Mouse (Mus musculus) large intestine, adult 2 months (tissue): ENCODE data around the gene Mitf. TPM values are rescaled to one million over a fixed set of nuclear protein-coding genes. Genes with fewer than 3 reads are reported as not detected.

ENCODE experiments used
- DNase-seq: peaks from one replicate; pipeline ENCODE4 v3.0.0-alpha.2; 2012; ENCODE audit warnings: low read depth, low spot score
- WGBS: fragments of 180-500 bp; shearing (Covaris S2); methylation state at CpG from one replicate; pipeline ENCODE4 v1.1.7; 2018; 5-methylcytosine and 5-hydroxymethylcytosine counted together
- polyA plus RNA-seq: library from polyadenylated mRNA; depleted of rRNA; stranded (reverse); fragments of >200 nt; gene quantifications from 2 replicates; pipeline ENCODE4 v1.2.3, GENCODE M21; 2012

The Mitf gene
- polyA plus RNA-seq, 1 experiment, result 0.92 TPM

DNA sequence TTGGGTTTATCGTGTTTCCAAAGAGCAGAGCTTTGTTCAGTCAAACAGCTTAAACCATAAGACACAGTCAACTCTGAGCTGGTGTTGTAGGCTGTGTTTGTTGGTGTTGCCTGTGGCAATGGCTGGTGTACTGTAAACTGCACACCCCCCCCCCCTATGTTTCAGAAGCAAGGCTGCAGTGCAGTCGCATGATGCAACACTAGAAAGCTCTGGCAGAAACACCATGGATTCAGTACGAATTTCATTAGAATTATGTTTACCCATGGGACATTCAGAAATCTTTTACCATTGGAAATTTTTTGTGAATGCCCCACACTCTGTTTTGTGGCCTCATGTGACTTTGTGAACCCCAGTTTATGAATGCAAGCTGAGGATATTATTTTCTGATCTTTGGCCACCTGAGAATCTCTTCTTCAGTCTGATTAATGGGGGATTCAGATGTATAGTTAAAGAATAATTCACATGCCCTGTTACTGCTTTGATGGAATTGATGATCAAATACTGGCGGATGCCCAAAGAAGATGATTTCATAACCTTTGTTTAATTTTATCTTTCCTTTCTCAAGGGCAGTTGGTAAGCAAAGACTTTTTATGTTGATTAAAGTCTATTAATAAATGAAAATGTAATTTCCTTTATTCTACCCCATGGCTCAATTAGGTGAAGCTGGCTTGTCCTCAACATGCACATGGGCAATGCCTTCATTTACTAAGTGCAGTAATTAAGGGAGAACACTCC, 64.6 kb downstream of the Mitf start:
- DNase-seq, result no peak
- WGBS, result 76% methylated on average over 4 of the region's 4 CpGs

DNA sequence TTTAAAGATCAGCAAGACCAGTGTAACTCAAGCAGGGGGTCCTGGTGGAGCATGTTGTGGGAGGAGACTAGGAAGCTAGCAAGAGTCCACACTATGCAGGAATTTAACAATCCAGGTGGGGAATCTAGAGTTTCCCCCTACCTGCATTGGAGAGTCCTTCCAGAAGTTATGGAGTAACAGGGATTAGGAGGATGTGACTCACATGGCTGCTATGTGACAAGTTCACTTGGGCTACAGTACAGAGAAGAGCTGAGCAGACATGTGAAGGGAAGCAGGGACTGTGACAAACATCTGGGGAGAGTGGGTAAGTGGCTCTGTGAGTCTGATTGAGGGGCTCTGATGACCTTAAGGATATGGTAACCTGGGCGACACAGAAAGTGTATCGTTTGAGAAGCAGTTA, 66.2 kb downstream of the Mitf start:
- 68% methylated on average over 2 of the region's 2 CpGs for WGBS
- no peak for DNase-seq

GRCm38 (mm10) chr6:97876990-97877389, 70.1 kb downstream of the Mitf start:
- no peak for DNase-seq
- WGBS, result 62% methylated on average over 2 of the region's 2 CpGs

- DNase-seq, result no peak
- WGBS, result 73% methylated on average over 6 of the region's 6 CpGs
Measured at GRCm38 (mm10) chr6:97877492-97877891, 70.6 kb downstream of the Mitf start.

DNA sequence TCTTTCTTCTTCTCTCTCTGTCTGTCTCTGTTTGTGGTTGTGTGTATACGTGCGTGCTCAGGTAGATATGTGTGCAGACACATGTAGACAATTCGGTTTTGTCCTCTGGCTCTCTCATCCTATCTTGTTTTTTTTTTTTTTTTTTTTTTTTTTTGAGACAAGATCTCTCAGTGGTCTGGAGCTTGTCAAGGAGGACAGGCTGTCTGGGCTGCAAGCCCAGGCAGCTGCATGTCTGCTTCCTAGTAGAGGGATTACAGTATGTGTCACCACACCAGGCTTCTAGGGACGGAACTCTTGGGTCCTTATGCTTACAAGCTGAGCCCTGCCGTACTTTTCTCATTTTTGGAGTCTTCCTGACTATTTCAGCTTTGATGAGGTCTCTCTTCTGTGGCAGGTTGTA, 73.5 kb downstream of the Mitf start:
- WGBS, result 68% methylated on average over 5 of the region's 5 CpGs
- DNase-seq, result no peak

DNA sequence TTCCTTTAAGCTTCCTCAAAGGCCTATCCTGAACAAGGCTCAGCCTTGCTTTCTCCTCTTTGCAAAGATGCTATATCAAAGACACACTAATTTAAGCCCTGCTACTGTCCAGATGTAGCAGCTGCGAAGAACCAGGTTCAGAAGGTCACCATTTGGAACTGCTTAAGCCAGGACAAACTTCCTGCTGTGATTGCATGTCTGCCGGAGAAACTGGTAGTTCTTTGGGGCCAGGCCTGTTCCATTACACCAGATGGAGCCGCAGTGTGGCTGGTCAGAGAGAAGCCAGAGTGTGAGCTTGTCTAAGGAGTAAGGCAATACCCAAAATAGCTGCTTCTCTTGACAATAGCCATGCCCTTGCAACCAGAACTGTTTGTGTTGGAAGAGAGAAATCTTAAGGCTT, 75.1 kb downstream of the Mitf start:
- DNase-seq, result no peak
- 42% methylated on average over 3 of the region's 3 CpGs for WGBS

DNA sequence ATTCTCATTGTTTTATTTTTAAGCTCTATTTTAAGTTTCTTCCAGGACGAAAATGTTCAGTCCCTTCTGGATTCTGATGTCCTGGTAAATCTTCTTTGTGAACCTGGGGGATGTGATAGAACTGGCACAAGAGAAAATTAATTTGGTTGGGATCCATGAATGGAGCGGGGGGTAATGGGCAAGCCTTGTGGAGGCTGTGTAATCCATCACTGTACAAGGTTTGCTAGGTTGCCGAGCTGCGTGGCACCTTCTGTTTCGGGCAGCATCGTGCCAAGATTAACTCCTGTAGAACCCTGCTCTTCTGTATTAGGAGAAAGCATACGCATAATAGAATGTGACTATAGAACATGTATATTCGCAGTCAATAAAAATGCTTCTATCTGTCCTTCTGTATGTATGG, 76.1 kb downstream of the Mitf start:
- DNase-seq, result no peak
- 93% methylated on average over 8 of the region's 8 CpGs for WGBS

DNA sequence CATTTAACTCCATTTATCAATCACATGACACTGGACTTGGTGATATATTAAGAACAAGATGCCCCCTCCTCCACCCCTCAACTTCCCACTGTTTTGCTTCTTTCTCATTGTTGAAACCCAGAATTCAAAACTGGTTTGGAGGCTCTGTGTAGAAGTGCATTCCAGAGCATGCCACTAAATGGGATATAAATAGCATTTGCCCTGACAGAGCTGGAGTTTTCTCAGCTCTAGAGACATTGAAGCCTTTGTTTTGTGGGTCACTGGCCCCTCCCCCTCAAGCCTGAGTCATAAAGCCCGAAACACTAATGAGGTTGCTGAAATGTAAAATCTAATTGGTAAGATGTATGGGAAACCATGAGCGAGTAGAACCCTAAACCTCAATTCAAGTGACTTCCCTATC, 76.6 kb downstream of the Mitf start:
- 48% methylated on average over 2 of the region's 2 CpGs for WGBS
- no peak for DNase-seq

GRCm38 (mm10) chr6:97884971-97885370, 78.1 kb downstream of the Mitf start:
- WGBS, result 85% methylated on average over 4 of the region's 4 CpGs
- no peak for DNase-seq

DNA sequence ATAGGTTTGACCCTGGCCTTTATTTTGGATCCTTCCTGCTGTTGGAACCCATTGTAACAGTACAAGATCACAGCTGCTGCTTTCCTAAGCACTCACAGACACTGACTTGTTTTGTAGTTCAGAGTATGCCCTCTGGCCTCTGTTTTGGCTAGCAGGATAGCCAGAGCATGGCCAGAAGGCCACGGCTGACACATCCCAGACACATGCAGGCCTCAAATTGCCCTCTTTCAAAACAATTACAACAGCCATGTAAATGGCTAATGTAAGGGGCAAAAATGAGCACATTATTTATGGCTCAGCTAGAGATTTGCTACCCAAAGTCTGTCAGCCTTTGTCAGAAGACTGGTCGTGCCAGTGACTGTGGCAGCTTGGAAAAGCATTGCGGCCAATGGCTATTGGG, 78.8 kb downstream of the Mitf start:
- DNase-seq, result no peak

DNA sequence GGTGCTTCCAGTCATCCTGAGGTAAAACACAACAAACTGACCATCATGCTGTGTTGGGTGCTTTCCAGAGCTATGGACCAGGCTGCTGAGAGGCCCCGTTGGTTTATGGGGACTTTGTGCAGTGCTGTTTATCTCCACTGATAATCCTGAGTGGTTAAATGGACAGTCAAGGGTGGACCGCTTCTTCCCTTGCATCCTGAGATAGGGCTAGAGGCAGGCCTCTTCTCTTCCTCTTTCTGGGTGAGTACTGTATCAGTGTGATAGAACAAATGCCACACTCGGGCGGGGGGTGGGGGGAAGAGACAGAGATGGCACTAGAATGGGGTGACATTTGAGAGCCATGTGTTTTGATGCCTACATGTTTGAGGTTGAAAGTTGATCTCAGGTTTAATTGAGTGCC, 81.0 kb downstream of the Mitf start:
- DNase-seq, result no peak
- 68% methylated on average over 4 of the region's 4 CpGs for WGBS

More for the DNA sequence above, 78.8 kb downstream of the Mitf start:
- 83% methylated on average over 3 of the region's 3 CpGs for WGBS

- 56% methylated on average over 3 of the region's 3 CpGs for WGBS
- no peak for DNase-seq
Measured at GRCm38 (mm10) chr6:97888596-97888995, 81.7 kb downstream of the Mitf start.

DNA sequence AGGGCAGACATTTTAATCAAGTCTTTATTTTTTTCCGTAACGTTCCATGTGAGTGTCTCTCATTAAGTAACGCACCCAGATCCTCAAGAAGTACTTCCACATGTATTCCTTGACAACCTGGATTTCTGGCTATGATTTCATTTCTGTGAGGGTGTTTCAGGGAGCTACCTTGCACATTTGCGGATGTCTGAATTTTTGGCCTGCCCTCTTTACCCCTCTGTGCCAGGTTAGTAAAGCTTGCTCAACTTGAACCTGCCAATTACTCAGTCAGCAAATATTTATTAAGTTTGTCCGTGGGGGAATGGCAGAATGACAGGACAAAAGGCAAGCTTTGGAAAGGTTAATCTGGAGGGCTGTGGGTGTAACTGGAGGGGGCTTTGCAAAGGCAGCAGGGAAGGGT, 86.7 kb downstream of the Mitf start:
- DNase-seq, result no peak
- 74% methylated on average over 5 of the region's 5 CpGs for WGBS

DNA sequence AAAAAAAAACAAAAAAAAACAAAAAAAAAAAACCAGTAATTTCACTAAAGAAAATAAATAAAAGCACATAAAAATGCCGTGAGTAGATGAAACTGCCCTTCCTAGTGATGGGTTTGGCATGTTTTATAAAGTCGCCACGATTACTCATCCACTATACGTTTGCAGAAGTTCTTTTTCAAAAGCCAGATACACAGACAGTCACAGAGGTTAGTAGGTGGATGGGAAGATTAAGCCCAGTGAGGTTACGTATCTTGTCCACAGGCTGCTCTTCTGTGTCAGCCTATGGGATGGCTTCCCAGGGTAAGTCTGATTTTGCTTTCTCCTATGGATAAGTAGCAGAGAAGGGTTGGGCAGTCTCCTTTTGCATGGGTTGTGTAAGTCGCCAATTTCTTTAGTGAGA, 90.3 kb downstream of the Mitf start:
- 77% methylated on average over 6 of the region's 6 CpGs for WGBS

GRCm38 (mm10) chr6:97898085-97898484, 91.2 kb downstream of the Mitf start:
- WGBS, result 63% methylated on average over 5 of the region's 5 CpGs

More for the DNA sequence above, 90.3 kb downstream of the Mitf start:
- DNase-seq, result no peak

DNA sequence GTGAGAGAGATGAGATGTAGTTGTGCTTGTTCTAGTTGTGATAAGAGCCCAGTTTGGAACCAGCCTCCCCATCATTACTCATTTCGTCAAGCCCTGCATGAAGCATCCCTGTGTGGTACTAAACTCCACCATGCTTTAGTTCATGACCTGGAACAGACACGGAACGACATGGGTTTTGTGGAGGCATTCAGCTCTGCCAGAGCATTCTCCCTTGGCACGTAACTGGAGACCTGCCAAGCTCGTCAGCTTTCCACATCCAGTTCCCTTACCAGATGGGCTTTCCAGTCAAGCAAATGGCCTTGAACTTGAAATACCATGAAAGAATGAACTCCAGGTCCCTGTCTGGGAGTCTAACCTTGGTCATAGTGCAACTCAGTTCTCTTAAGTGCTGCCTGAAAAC, 94.7 kb downstream of the Mitf start:
- 80% methylated on average over 5 of the region's 5 CpGs for WGBS

More at GRCm38 (mm10) chr6:97898085-97898484, 91.2 kb downstream of the Mitf start:
- DNase-seq, result no peak

GRCm38 (mm10) chr6:97902205-97902604, 95.4 kb downstream of the Mitf start:
- 65% methylated on average over 1 of the region's 1 CpGs for WGBS
- no peak for DNase-seq

More for the DNA sequence above, 94.7 kb downstream of the Mitf start:
- DNase-seq, result no peak

- 92% methylated on average over 8 of the region's 8 CpGs for WGBS
- DNase-seq, result no peak
Measured at GRCm38 (mm10) chr6:97914768-97915167, 107.9 kb downstream of the Mitf start.

DNA sequence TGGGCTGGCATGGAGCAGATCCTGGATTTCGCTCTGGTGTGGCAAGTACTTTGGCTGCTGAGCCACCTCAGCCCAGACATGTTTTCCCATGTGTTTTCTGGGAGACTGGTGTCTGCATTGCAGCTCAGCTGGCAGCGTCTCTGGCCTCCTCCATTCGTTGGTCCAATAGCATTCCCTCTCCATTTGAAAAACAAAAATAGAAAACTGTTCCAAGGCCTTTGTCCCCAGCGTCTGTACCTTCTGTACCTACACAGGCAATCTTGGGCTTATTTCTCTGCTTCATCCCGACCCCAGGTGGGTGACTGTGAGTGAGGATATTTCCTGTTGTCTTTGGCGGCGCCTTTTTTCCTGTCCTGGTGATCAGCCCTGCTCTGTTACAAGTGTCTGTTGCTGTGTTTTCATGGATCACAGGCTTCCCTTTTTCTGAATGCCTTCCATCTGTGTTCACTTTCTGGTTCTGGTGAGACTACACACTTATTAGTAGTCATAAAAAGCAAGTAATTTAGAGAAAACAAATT, 109.6 kb downstream of the Mitf start:
- no peak for DNase-seq
- WGBS, result 79% methylated on average over 7 of the region's 7 CpGs

DNA sequence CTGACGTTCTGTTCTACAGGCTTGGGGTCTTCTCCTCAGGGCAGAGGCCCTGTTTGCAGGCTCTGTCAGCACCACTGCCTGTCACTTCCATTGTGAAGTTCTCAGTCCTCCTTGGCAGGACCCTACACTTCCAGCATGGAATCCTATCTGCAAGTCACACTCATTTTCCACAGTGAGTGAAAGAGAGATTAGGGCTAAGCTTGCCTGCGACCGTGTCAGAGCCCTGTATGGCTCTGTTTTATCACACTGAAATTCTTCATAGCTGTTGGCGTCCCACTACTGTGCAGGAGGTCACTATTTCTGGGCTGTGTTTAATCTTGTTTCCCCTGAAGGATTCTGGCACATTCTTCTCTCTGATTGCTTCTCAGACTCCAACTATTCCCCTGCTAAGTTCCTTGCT, 111.2 kb downstream of the Mitf start:
- 52% methylated on average over 4 of the region's 4 CpGs for WGBS

DNA sequence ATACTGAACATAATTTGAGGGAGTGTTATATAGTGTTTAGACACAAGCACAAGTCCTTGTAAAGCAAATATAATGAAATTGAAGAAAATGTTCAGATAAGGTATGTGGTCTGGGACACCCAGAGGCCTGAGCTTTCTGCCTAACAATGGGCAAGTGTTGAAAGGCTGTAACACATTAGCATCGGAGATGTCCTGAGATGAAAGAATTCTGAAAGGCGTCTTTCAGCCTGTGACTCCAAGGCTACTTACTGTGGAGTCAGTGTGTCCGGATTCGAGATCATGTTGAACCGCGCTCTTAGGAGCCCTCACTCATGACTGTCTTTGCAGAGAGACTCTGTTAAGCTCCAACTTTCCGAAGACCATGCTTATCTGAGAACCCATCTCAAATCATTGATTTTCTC, 111.6 kb downstream of the Mitf start:
- WGBS, result 79% methylated on average over 7 of the region's 7 CpGs

More for the DNA sequence above, 111.2 kb downstream of the Mitf start:
- DNase-seq, result no peak

DNA sequence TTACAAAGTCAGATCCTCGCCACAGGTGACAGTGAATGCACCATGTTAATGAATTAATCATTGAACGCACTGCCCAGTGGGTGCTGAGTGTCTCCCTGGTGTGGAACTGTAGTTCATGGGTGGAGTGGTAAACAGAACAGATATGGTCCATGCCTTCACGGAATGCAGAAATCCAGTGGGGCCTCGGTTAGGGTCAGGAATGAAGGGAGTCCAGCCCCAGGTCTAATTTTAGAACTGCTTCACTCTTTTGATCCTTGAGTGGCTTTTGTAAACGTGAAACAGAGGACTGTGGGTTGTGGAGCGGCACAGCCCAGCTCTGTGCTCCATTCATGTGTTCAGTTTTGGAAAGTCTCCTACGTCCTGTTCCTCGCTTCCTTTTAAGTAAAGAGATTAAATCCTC, 112.4 kb downstream of the Mitf start:
- WGBS, result 57% methylated on average over 8 of the region's 8 CpGs
- no peak for DNase-seq

More for the DNA sequence above, 111.6 kb downstream of the Mitf start:
- no peak for DNase-seq
